Mouse (Mus musculus) neutrophil, adult 5-6 weeks (primary cell): ENCODE data around the gene Ube2j2. TPM values are rescaled to one million over a fixed set of nuclear protein-coding genes. Genes with fewer than 3 reads are reported as not detected.
A peak's percentile ranks its signal among the peaks of the same experiment; 100 is the strongest.

Experiments
- ATAC-seq: fragments of 151-379, 151-347 bp; 2 replicates; pipeline ENCODE4 v1.8.0; 2017; ENCODE audit warnings: mild to moderate bottlenecking, moderate TSS enrichment; ENCODE audit not compliant: insufficient number of reproducible peaks, poor library complexity, low FRiP score, severe bottlenecking; ENCODE audit errors: extremely low read depth
- total RNA-seq: library from RNA; stranded (forward); fragments of 200-1000 nt; gene quantifications from 2 replicates; pipeline ENCODE4 v1.2.3, GENCODE M21; 2017

Ube2j2 gene
- 87.4 and 90.2 TPM in 2 replicates for total RNA-seq

DNA sequence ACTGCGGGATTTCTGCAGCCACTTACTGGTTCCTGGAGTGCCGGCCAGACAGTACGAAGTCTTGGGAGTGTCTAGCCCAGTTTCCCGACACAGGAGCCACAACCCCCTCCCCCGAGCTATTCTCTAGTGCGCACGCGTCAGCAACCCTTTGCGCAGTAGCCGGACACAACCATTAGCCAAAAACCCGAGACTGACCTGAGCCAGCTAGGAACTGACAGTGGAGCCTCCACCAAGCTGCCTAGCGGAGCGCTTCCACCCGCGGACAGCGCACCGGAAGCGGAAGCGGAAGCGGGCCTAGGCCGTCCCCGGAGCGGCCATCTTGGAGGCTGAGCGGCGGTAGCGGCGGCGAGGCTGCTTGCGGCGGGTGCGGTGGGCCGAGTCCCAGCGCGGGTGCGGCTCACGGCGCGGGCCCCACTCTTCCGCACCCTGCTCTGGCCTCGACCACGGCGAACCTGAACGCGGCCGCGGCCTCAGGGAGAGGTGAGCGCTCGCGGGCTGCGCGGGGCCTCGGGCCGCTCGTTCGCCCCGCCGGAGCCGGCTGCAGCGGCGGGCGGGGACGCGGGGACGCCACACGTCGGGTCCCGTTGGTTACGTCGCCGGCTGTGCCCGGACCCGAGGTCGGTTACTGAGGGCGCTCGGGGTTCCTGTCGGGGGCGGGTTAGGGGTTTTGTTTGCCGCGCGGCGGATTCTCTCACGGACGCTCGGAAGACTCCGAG, at the start of gene Ube2j2:
Gene Ube2j2, plus strand, starts transcription at position 298 of the 716 bp plus-strand sequence.
- peak; percentile 90 for ATAC-seq

- ATAC-seq: no peak
These were observed 49.2 kb upstream of the Ube2j2 start for GRCm38 (mm10) chr4:155894311-155894881.

DNA sequence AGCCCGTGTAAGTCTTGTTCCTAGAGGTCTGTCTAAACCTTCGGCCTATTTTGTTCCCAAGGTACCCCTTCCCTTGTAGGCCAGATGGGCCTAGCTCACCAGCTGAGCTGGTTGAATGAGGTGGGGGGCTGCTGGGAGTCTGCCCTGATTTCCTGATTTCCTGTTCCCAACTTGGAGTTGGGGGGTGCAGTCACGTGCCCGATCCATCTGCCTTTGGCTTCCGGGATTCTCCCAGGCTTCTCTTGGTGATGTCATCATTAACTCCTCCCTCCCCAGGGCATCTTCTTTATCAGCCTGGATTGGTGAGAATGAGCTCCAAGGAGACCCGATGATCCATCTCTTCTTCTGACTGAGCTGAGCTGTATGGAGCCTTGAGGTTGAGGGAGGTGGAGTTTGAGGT, 48.4 kb upstream of the Ube2j2 start:
- no peak for ATAC-seq

GRCm38 (mm10) chr4:155895826-155896225, 47.8 kb upstream of the Ube2j2 start:
- no peak for ATAC-seq

DNA sequence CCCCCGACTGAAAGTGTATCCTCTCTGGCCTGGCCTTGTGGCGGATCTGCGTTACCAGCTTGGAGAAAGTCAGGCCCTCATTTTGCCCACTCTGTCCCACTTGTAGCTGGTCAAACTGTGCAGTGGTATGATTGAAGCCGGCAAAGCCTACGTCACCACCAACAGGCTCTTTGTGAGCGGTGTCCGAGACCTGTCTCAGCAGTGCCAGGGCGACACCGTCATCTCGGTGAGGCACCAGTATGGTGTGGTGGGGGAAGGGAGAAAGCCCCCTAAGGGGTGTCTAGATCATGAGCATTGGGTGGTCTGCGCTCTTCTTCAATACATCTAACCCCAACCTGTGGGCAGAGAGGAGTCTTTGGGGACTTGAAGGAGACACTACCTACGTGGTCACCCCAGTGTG, 47.2 kb upstream of the Ube2j2 start:
- ATAC-seq: no peak

GRCm38 (mm10) chr4:155898318-155898717, 45.3 kb upstream of the Ube2j2 start:
- no peak for ATAC-seq

DNA sequence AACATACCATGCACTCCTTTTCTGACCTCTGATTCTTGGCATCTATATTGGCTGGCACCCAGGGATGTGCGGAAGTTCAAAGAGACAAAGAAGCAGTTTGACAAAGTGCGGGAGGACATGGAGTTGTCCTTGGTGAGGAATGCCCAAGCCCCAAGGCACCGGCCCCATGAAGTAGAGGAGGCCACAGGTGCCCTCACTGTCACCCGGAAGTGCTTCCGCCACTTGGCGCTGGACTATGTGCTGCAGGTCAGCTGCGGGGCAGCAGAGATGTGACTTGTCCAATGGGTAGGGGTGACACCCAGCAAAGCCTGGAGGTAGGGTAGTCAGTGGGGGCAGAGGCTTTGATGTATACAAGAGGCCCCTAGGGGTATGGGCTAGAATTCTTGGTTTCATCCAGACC, 44.3 kb upstream of the Ube2j2 start:
- ATAC-seq: no peak

DNA sequence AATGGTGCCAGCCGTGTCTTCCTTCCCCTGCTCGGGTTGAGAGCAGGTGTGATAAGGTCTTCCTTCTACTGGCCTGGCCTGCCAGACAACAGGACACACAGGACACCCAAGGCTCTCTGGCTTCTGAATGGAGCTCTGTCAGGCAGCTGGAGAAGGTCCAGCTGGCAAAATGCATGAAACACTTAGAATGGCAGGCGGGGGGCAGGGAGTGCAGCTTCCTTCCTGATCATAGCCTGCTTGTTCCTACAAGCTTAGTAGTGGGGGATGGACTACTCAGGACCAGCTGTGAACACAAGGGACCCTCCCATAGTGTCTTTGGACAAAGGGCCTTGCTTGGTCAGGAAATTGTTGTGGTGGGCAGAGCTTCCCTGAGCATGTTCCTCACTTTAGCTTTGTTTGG, 42.4 kb upstream of the Ube2j2 start:
- no peak for ATAC-seq

DNA sequence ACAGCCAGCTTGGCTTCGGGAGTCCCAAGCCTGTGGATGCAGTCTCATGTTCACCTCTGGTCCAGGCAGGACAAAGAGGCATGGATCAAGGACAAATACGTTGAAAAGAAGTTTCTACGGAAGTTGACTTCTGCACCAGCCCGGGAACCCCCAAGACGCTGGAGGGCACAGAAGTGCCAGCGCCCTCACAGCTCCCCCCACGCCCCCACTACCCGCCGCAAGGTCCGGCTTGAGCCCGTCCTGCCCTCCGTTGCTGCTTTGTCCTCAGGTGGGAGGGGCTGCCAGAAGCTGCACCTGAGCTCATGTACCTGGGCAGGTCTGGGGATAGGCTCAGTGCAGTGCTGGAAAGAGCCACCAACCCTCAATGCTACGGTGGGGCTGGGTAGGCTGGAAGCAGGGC, 40.4 kb upstream of the Ube2j2 start:
- ATAC-seq: no peak

DNA sequence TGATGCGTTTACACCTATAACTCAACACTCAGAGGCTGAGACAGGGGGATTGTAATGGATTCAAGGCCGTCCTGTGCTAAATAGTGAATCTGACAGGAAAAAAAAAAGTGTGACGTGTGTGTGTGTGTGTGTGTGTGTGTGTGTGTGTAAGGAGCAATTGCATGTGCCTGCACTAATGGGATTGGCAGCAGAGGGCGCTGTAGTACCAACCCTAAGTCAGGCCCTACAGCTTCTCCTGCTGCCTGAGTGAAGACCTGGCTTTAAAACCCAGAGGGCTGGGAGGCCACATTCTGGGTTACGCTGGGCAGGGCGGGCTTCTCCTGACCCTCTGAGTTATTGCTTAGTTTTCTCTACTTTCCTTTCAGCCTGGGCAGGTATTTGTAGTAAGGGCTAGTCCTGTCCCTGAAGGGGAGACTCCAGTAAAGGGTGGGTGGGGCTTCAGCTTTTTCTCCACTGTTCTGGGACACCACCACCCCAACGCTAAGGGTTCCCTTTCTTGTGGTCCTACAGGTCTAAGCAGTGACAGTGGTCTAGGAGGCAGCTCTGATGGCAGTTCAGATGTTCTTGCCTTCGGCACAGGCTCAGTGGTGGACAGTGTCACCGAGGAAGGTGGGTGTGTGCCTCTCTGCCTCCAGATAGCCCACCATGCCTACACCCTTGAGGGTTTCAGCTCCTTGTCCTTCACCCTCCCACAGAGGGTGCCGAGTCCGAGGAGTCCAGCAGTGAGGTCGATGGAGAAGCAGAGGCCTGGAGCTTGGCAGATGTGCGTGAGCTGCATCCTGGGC, 39.1 kb upstream of the Ube2j2 start:
- ATAC-seq: no peak

DNA sequence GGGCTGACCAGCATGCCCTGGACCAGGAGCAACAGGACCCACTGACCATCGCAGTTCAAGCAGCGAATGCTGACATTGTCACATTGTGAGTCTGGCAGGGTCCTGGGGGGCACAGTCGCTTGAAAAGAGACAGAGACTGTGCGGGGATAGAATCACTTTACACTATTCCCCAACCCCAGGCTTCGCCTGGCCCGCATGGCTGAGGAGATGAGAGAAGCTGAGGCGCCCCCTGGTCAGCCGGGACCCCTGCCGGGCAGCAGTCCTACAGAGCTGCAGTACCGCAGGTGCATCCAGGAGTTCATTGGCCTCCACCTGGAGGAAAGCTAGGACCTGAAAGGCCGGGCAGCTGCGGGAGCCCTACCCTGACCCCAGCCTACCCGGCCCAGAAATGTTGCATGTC, 38.0 kb upstream of the Ube2j2 start:
- no peak for ATAC-seq

GRCm38 (mm10) chr4:155906125-155906524, 37.5 kb upstream of the Ube2j2 start:
- no peak for ATAC-seq

- no peak for ATAC-seq
These were observed 36.6 kb upstream of the Ube2j2 start for GRCm38 (mm10) chr4:155907003-155907402.

- no peak for ATAC-seq
These were observed 35.4 kb upstream of the Ube2j2 start for GRCm38 (mm10) chr4:155908281-155908680.

GRCm38 (mm10) chr4:155908751-155909150, 34.9 kb upstream of the Ube2j2 start:
- ATAC-seq: no peak

- no peak for ATAC-seq
These were observed 11.6 kb upstream of the Ube2j2 start for GRCm38 (mm10) chr4:155932031-155932430.

- ATAC-seq: no peak
These were observed 580 bp upstream of the Ube2j2 start for GRCm38 (mm10) chr4:155943049-155943452.

GRCm38 (mm10) chr4:155944271-155944670, 640 bp downstream of the Ube2j2 start:
- ATAC-seq: peak; percentile 57

- ATAC-seq: no peak
These were observed 3.5 kb downstream of the Ube2j2 start for GRCm38 (mm10) chr4:155947094-155947493.

DNA sequence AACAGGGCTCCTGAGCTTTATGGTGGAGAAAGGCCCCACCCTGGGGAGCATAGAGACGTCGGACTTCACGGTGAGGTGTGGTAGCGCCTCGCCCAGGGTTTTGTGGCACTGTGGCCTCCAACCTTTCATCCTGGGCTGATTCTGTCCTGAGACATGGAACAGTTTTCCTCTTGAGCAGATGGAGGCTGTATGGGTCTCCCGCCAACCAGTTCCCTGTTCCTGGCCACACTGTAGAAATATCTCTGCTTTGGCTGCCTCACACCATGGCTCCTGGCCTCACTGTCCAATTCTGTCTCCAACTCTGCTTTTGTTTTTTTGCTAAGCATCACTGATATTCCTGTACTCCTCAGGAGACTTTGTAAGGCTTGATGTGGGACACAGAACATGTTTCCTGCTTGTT, 11.9 kb downstream of the Ube2j2 start:
- no peak for ATAC-seq
